Mouse (Mus musculus) megakaryocyte, embryonic 14.5 days (primary cell): Measurements from ENCODE around the gene Itgam. TPM values are rescaled to one million over a fixed set of nuclear protein-coding genes. Genes with fewer than 3 reads are reported as not detected.
A peak's percentile ranks its signal among the peaks of the same experiment; 100 is the strongest.
"Not testable (repeated sequence)": the region's sequence is repeated elsewhere in the genome, so short reads cannot be mapped to it uniquely, and the experiment has no call there.

Experiments used
- H3K27me3 ChIP-seq: replicated peaks from 2 replicates; pipeline ENCODE3; 2012; ENCODE audit warnings: inconsistent platforms
- H3K36me3 ChIP-seq: replicated peaks from 2 replicates; pipeline ENCODE3; 2012; ENCODE audit warnings: low read length, inconsistent platforms, mixed read lengths
- H3K4me1 ChIP-seq: 2 replicates; pipeline ENCODE4 v1.6.1; 2012; ENCODE audit warnings: inconsistent platforms
- H3K4me3 ChIP-seq: replicated peaks from 2 replicates; pipeline ENCODE3; 2012; ENCODE audit warnings: moderate library complexity, mild to moderate bottlenecking, inconsistent platforms
- H3K9me3 ChIP-seq: 2 replicates; pipeline ENCODE4 v1.6.1; 2012; ENCODE audit warnings: inconsistent platforms
- FLI1 ChIP-seq: IDR thresholded peaks from 2 replicates; pipeline ENCODE4 v1.6.1; 2012; ENCODE audit warnings: low read length, inconsistent platforms, mixed read lengths
- GATA1 ChIP-seq: IDR thresholded peaks from 3 replicates; pipeline ENCODE4 v1.6.1; 2012; ENCODE audit warnings: mixed read lengths, low read length, inconsistent platforms, borderline replicate concordance
- polyA plus RNA-seq: library from polyadenylated mRNA; stranded (reverse); fragments of >175 nt; gene quantifications from 2 replicates; pipeline ENCODE4 v1.2.3, GENCODE M21; 2012; ENCODE audit warnings: low replicate concordance; ENCODE audit not compliant: insufficient read depth

The Itgam gene
- polyA plus RNA-seq = 0.69 and 6.0 TPM in 2 replicates

- H3K9me3 ChIP-seq = peaks cover 11% of the 10 kb centered on the region; the same call in 1 of the 2 replicates
- H3K36me3 ChIP-seq = no peaks in the 10 kb centered on the region
- H3K4me1 ChIP-seq = peaks cover 30% of the 10 kb centered on the region
- no peak for TF ChIP-seq FLI1
- TF ChIP-seq GATA1 = no peak
- peaks cover 9% of the 10 kb centered on the region for H3K27me3 ChIP-seq
- H3K4me3 ChIP-seq = peak within 1 kb of the TSS; percentile 73
These were observed at the start of gene Itgam, which contains the start of gene Gm49368 for GRCm38 (mm10) chr7:128062456-128062855. TSS of gene Itgam (plus strand) at chr7:128062640. TSS of gene Gm49368 (plus strand) at chr7:128062683.

- TF ChIP-seq FLI1 (no peak), GATA1 (no peak)
- Histone ChIP-seq H3K27me3 (peaks cover 28% of the 10 kb centered on the region), H3K4me3 (no peak overlapping the region), H3K36me3 (peaks cover 6% of the 10 kb centered on the region), H3K4me1 (peaks cover 18% of the 10 kb centered on the region), H3K9me3 (peaks cover 26% of the 10 kb centered on the region)
These were observed 49.3 kb upstream of the Itgam start for GRCm38 (mm10) chr7:128013116-128013515.

GRCm38 (mm10) chr7:128016134-128016533 lies 46.3 kb upstream of the Itgam start:
- Histone ChIP-seq H3K4me1 (peaks cover 36% of the 10 kb centered on the region), H3K9me3 (peaks cover 42% of the 10 kb centered on the region), H3K36me3 (peaks cover 16% of the 10 kb centered on the region)
- H3K4me3 ChIP-seq, H3K27me3 ChIP-seq: not testable (repeated sequence)

- peaks cover 47% of the 10 kb centered on the region for H3K9me3 ChIP-seq
- H3K4me3 ChIP-seq = no peak overlapping the region
- H3K36me3 ChIP-seq = peaks cover 20% of the 10 kb centered on the region
- H3K4me1 ChIP-seq = peaks cover 38% of the 10 kb centered on the region
- no peak for TF ChIP-seq FLI1
- no peak for TF ChIP-seq GATA1
- H3K27me3 ChIP-seq = peaks cover 6% of the 10 kb centered on the region
These were observed 45.8 kb upstream of the Itgam start for GRCm38 (mm10) chr7:128016650-128017049.

GRCm38 (mm10) chr7:128018275-128018674 lies 44.2 kb upstream of the Itgam start:
- Histone ChIP-seq H3K27me3 (peaks cover 6% of the 10 kb centered on the region), H3K36me3 (peaks cover 28% of the 10 kb centered on the region), H3K4me1 (peaks cover 38% of the 10 kb centered on the region), H3K4me3 (peak overlapping the region; percentile 77), H3K9me3 (peaks cover 62% of the 10 kb centered on the region)
- TF ChIP-seq GATA1 = no peak
- no peak for TF ChIP-seq FLI1

- H3K4me3 ChIP-seq = no peak overlapping the region
- TF ChIP-seq FLI1 (no peak), GATA1 (no peak)
- peaks cover 38% of the 10 kb centered on the region for H3K4me1 ChIP-seq
- peaks cover 28% of the 10 kb centered on the region for H3K36me3 ChIP-seq
- peaks cover 71% of the 10 kb centered on the region for H3K9me3 ChIP-seq
- peaks cover 5% of the 10 kb centered on the region for H3K27me3 ChIP-seq
These were observed 43.3 kb upstream of the Itgam start for GRCm38 (mm10) chr7:128019187-128019586.

DNA sequence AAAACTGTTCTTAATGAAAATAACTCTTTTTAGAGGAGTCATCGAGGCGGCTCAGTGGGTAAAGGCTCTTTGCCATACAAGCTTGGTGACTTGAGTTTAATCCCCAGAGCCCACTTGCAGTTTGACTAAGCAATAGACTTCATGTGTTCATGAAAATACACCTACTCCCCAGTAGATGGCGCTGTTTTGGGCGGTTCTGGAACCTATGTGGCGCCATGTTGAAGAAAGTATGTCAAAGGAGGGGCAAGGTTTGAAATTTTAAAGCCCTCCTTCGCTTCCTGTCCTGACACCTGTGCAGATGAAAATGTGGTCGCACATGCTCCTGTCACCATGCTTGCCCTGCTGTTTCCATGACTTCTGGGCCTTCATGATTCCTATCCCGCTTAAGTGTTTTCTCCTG lies 39.5 kb upstream of the Itgam start:
- Histone ChIP-seq H3K9me3 (peaks cover 66% of the 10 kb centered on the region), H3K27me3 (peaks cover under 1% of the 10 kb centered on the region), H3K4me1 (peaks cover 41% of the 10 kb centered on the region), H3K36me3 (peaks cover 23% of the 10 kb centered on the region), H3K4me3 (no peak overlapping the region)
- TF ChIP-seq GATA1 (no peak), FLI1 (no peak)

DNA sequence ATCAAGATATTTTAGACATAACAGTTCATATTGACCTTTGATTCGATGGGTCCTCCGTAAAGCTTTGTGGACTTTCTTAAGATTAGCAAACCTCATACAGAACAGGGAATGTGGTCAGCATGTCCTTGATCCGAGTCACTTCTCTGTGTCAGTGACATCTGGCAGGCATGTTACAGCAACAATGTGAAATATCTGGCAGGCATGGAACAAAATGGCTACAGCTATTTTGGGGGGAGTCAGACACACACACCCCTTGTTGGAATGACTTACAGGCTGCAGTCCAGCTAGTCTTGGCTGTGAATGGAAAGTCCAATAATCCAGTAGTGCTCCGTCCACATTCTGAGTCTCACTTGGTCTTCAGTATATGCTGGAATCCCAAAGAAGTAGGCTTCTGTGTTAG lies 38.9 kb upstream of the Itgam start:
- Histone ChIP-seq H3K36me3 (peaks cover 19% of the 10 kb centered on the region), H3K27me3 (peaks cover 2% of the 10 kb centered on the region), H3K9me3 (peaks cover 60% of the 10 kb centered on the region), H3K4me1 (peaks cover 36% of the 10 kb centered on the region), H3K4me3 (no peak overlapping the region)
- TF ChIP-seq FLI1 (no peak), GATA1 (no peak)

- Histone ChIP-seq H3K4me3 (no peak overlapping the region), H3K9me3 (peaks cover 52% of the 10 kb centered on the region), H3K27me3 (peaks cover 2% of the 10 kb centered on the region), H3K4me1 (peaks cover 30% of the 10 kb centered on the region), H3K36me3 (peaks cover 12% of the 10 kb centered on the region)
- no peak for TF ChIP-seq FLI1
- TF ChIP-seq GATA1 = no peak
These were observed 38.1 kb upstream of the Itgam start for GRCm38 (mm10) chr7:128024364-128024763.

GRCm38 (mm10) chr7:128024932-128025331 lies 37.5 kb upstream of the Itgam start:
- Histone ChIP-seq H3K4me3 (no peak overlapping the region), H3K36me3 (peaks cover 12% of the 10 kb centered on the region), H3K9me3 (peaks cover 50% of the 10 kb centered on the region), H3K27me3 (peaks cover 2% of the 10 kb centered on the region), H3K4me1 (peaks cover 30% of the 10 kb centered on the region)
- TF ChIP-seq GATA1 (no peak), FLI1 (no peak)

DNA sequence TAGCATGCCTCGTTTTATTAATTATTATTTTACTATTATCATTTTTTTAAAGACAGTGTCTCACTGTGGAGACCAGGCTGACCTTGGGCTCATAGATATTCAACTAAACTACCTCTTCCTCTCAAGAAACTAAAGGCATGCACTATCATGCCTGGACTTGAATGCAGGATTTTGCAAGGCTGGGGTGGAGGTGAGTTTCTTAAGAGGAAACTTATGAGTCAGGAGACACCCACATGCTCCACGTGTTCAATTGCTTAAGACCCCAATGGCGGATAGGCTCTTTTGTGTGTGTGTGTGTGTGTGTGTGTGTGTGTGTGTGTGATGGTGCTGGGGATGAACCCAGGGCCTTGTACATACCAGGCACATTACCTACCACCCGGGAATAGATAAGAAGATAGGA lies 37.1 kb upstream of the Itgam start:
- TF ChIP-seq FLI1 (no peak), GATA1 (no peak)
- Histone ChIP-seq H3K9me3 (peaks cover 45% of the 10 kb centered on the region), H3K27me3 (peaks cover 2% of the 10 kb centered on the region), H3K4me3 (no peak overlapping the region), H3K36me3 (peaks cover 12% of the 10 kb centered on the region), H3K4me1 (peaks cover 30% of the 10 kb centered on the region)
